In genomic region chr2:36202611-36202880, GRCm38 (mm10) we compare ENCODE assay signal across 8 mouse cellular contexts. TPM values are rescaled to one million over a fixed set of nuclear protein-coding genes. Genes with fewer than 3 reads are reported as not detected.
A peak's percentile ranks its signal among the peaks of the same experiment; 100 is the strongest.
DNase-seq lines count a peak whose midpoint lies in the region; ATAC-seq and TF ChIP-seq lines count a peak whose summit lies in the region.

No protein-coding gene starts in this region.

- peaks cover 16% of the 10 kb centered on the region for H3K4me1 ChIP-seq in forebrain, postnatal 0 days (ENCODE audit: insufficient read depth)
- peaks cover 48% of the 10 kb centered on the region for H3K4me1 ChIP-seq in liver, embryonic 16.5 days (ENCODE audit: control insufficient read depth, low read depth, low read length)

- H3ac ChIP-seq in C2C12 (ENCODE audit: control insufficient read depth, insufficient read length, low read depth), result peak overlapping the region; percentile 8

- no peak for DNase-seq in gastrocnemius, adult 2 months
- DNase-seq in gastrocnemius, adult 8-10 months (ENCODE audit: low spot score in 2 of 2), result no peak
- no peak for DNase-seq in forebrain, postnatal 0 days
- DNase-seq in layer of hippocampus, adult 9-10 months (ENCODE audit: low spot score), result no peak
- DNase-seq in gastrocnemius, postnatal 10 days, result no peak
- DNase-seq in adipocyte (ENCODE audit: low spot score), result no peak

- peak overlapping the region; percentile 54 for H3K9ac ChIP-seq in forebrain, postnatal 0 days
- no peak overlapping the region for H3K9ac ChIP-seq in liver, embryonic 16.5 days (ENCODE audit: low read depth, low read length)

- peak overlapping the region; percentile 70 for H3K4me3 ChIP-seq in gastrocnemius, adult 2 months
- peak overlapping the region; percentile 0 for H3K4me3 ChIP-seq in C2C12 (ENCODE audit: insufficient read depth, poor library complexity, severe bottlenecking)
- peak overlapping the region; percentile 37 for H3K4me3 ChIP-seq in forebrain, postnatal 0 days (ENCODE audit: low read depth, low read length)
- H3K4me3 ChIP-seq in liver, embryonic 16.5 days (ENCODE audit: low read depth, low read length), result peak overlapping the region; percentile 49; the same call in 1 of the 2 replicates

- no peaks in the 10 kb centered on the region for H3K27me3 ChIP-seq in C2C12 (ENCODE audit: control insufficient read depth, insufficient read depth, insufficient read length)
- H3K27me3 ChIP-seq in forebrain, postnatal 0 days (ENCODE audit: insufficient read depth, low read length), result no peaks in the 10 kb centered on the region; the same call in 1 of the 2 replicates
- peaks cover 29% of the 10 kb centered on the region for H3K27me3 ChIP-seq in liver, embryonic 16.5 days (ENCODE audit: control insufficient read depth, insufficient read depth, low read depth, low read length)

- no peak for TF ChIP-seq CTCF in gastrocnemius, adult 2 months (IDR thresholded peaks at IDR 0.05)
- no peak for TF ChIP-seq CTCF in C2C12 (IDR thresholded peaks at IDR 0.05; ENCODE audit: control insufficient read depth, insufficient read depth, insufficient read length)
- TF ChIP-seq CTCF in forebrain, postnatal 0 days (IDR thresholded peaks at IDR 0.05; ENCODE audit: low read depth), result no peak

- H3K79me2 ChIP-seq in C2C12 (ENCODE audit: control insufficient read depth, insufficient read depth), result no peaks in the 10 kb centered on the region

- no peaks in the 10 kb centered on the region for H3K36me3 ChIP-seq in C2C12 (ENCODE audit: control insufficient read depth, insufficient read depth)
- no peaks in the 10 kb centered on the region for H3K36me3 ChIP-seq in forebrain, postnatal 0 days (ENCODE audit: insufficient read depth)
- H3K36me3 ChIP-seq in liver, embryonic 16.5 days (ENCODE audit: control insufficient read depth, insufficient read depth), result no peaks in the 10 kb centered on the region

- H3K9me3 ChIP-seq in forebrain, postnatal 0 days (ENCODE audit: low read length), result no peaks in the 10 kb centered on the region
- H3K9me3 ChIP-seq in liver, embryonic 16.5 days (replicated peaks; ENCODE audit: control insufficient read depth, low read length), result no peaks in the 10 kb centered on the region

- H3K27ac ChIP-seq in gastrocnemius, adult 2 months, result peak overlapping the region; percentile 10; the same call in 1 of the 2 replicates
- H3K27ac ChIP-seq in forebrain, postnatal 0 days (ENCODE audit: low read depth, low read length), result peak overlapping the region; percentile 81
- H3K27ac ChIP-seq in liver, embryonic 16.5 days (ENCODE audit: low read length), result no peak overlapping the region

- 12% methylated on average over 5 of the region's 5 CpGs for WGBS in forebrain, postnatal 0 days
- WGBS in liver, embryonic 16.5 days (ENCODE audit: insufficient replicate concordance), result 12% methylated on average over 5 of the region's 5 CpGs

- intact Hi-C loops in gastrocnemius, adult 2 months (cut with DNase I), result no loop called here

- 0 out of 2 replicates have a peak, but pooled peaks have one; percentile 1 for ATAC-seq in forebrain, postnatal 0 days
- no peak for ATAC-seq in liver, embryonic 16.5 days (ENCODE audit: low read depth)

- H3K4me2 ChIP-seq in forebrain, postnatal 0 days (ENCODE audit: low read depth), result peak overlapping the region; percentile 70
- peak overlapping the region; percentile 72 for H3K4me2 ChIP-seq in liver, embryonic 16.5 days (ENCODE audit: low read depth, low read length)

- no peaks in the 10 kb centered on the region for H3K79me3 ChIP-seq in C2C12 (ENCODE audit: low read depth)

TF ChIP-seq in C2C12, 6 proteins besides CTCF, POLR2A, EP300 and RAD21:
- TF ChIP-seq MYOD1 (IDR thresholded peaks at IDR 0.05; ENCODE audit: control insufficient read depth, insufficient read length, low read depth) (no peak), FOSL1 (IDR thresholded peaks at IDR 0.05; ENCODE audit: insufficient read depth, low read length, poor library complexity, severe bottlenecking) (no peak), USF1 (IDR thresholded peaks at IDR 0.05; ENCODE audit: low read depth) (no peak), CEBPB (IDR thresholded peaks at IDR 0.05; ENCODE audit: low read depth) (no peak), MYOG (IDR thresholded peaks at IDR 0.05; ENCODE audit: control insufficient read depth, extremely low read depth, insufficient read length) (no peak), MAX (IDR thresholded peaks at IDR 0.05) (no peak)

RNA-seq across cellular contexts. Expression of gene Ptgs1, which starts 27.7 kb away (rescaled TPM):
- 1 to 10 TPM; 3.9 to 5.5 TPM for total RNA-seq in gastrocnemius, adult 2 months (2021)
- total RNA-seq in gastrocnemius, adult 8-10 months (2022), result 1 to 10 TPM; 2.1 to 5.4 (median 2.4) TPM
- 336 TPM for polyA plus RNA-seq in C2C12 (2012; fragmentation: generic; extraction: Trizol)
- 4.9 and 6.6 TPM in 2 replicates for total RNA-seq in forebrain, postnatal 0 days (2014; rRNA removed)
- polyA plus RNA-seq in forebrain, postnatal 0 days (2015; fragmentation: Nextera tagmentation; extraction: Ambion mirVana), result 4.4 and 5.5 TPM in 2 replicates
- polyA plus RNA-seq in liver, embryonic 16.5 days (2015; fragmentation: Nextera tagmentation; extraction: Ambion mirVana), result 20.9 and 22.5 TPM in 2 replicates
- 1 to 10 TPM; 3.9 to 5.6 TPM for total RNA-seq in gastrocnemius, postnatal 10 days (2021)

Comparison
In these comparisons a context has a peak if more than half of its experiments do, and no peak if none do; other contexts are left out.
1. H3K4me3 ChIP-seq: peak in every context shown above with its lines; median percentile 70 in gastrocnemius, adult 2 months; 49 in liver, embryonic 16.5 days; 37 in forebrain, postnatal 0 days; 0 in C2C12.